Mouse (Mus musculus) forebrain, embryonic 11.5 days (tissue): ENCODE data around the gene Zc3h6. TPM values are rescaled to one million over a fixed set of nuclear protein-coding genes. Genes with fewer than 3 reads are reported as not detected.

ENCODE experiments used
- ATAC-seq: fragments of 200-750 bp; cut with Nextera tagmentation; replicated peaks from 2 replicates; pipeline ENCODE4 v1.8.0; 2017; ENCODE audit warnings: moderate TSS enrichment; ENCODE audit not compliant: low FRiP score
- DNase-seq: peaks from one replicate; pipeline ENCODE4 v3.0.0-alpha.2; 2017; ENCODE audit warnings: low spot score
- H3K27ac ChIP-seq: fragments of 300-500 bp; sonication (generic); 2 replicates; pipeline ENCODE4 v1.5.1; 2014; ENCODE audit warnings: low read depth, low read length
- H3K27me3 ChIP-seq: fragments of 300-500 bp; sonication (generic); 2 replicates; pipeline ENCODE4 v1.6.1; 2014; ENCODE audit warnings: mild to moderate bottlenecking, low read length, mixed read lengths; ENCODE audit not compliant: control insufficient read depth, insufficient read depth
- H3K36me3 ChIP-seq: fragments of 300-500 bp; sonication (generic); 2 replicates; pipeline ENCODE4 v1.6.1; 2014; ENCODE audit warnings: mild to moderate bottlenecking, low read length, moderate library complexity, mixed read lengths; ENCODE audit not compliant: control insufficient read depth, insufficient read depth
- H3K4me1 ChIP-seq: fragments of 300-500 bp; sonication (generic); replicated peaks from 2 replicates; pipeline ENCODE4 v1.6.1; 2014; ENCODE audit warnings: low read length, mixed read lengths; ENCODE audit not compliant: control insufficient read depth, insufficient read depth
- H3K4me2 ChIP-seq: fragments of 300-500 bp; sonication (generic); 2 replicates; pipeline ENCODE4 v1.6.1; 2014; ENCODE audit warnings: low read depth, mild to moderate bottlenecking, low read length, moderate library complexity, mixed read lengths; ENCODE audit not compliant: severe bottlenecking
- H3K4me3 ChIP-seq: fragments of 300-500 bp; sonication (generic); 2 replicates; pipeline ENCODE4 v1.5.1; 2014; ENCODE audit warnings: low read depth, low read length
- H3K9ac ChIP-seq: fragments of 300-500 bp; sonication (generic); 2 replicates; pipeline ENCODE4 v1.6.1; 2014; ENCODE audit warnings: low read length
- H3K9me3 ChIP-seq: fragments of 300-500 bp; sonication (generic); 2 replicates; pipeline ENCODE4 v1.6.1; 2016; ENCODE audit warnings: low read length, mixed read lengths; ENCODE audit not compliant: control insufficient read depth
- WGBS: fragments of 180-500 bp; shearing (Covaris S2); extraction: QIAGEN DNeasy Blood & Tissue Kit; methylation state at CpG from one replicate; pipeline ENCODE4 v1.1.7; 2014; 5-methylcytosine and 5-hydroxymethylcytosine counted together
- microRNA-seq: library from miRNA; unstranded; fragments of <30 nt; microRNA quantifications from one replicate; pipeline ENCODE4, GENCODE M21; 2016; ENCODE audit not compliant: insufficient number of aligned reads
- polyA plus RNA-seq: library from polyadenylated mRNA; unstranded; fragments of >200 nt; fragmentation: Nextera tagmentation; extraction: Ambion mirVana; gene quantifications from 2 replicates; pipeline ENCODE4 v1.2.1, GENCODE M21; 2014

The Zc3h6 gene
- polyA plus RNA-seq, 1 experiment from 2014 or later, result 2.9 TPM

- Histone ChIP-seq H3K4me2 (no peak overlapping the region), H3K27me3 (no peaks in the 10 kb centered on the region), H3K36me3 (no peaks in the 10 kb centered on the region), H3K27ac (no peak overlapping the region), H3K9ac (no peak overlapping the region), H3K9me3 (no peaks in the 10 kb centered on the region; the same call in 1 of the 2 replicates), H3K4me1 (peaks cover 1% of the 10 kb centered on the region; the same call in 1 of the 2 replicates), H3K4me3 (no peak overlapping the region)
- DNase-seq, result no peak
- no peak for ATAC-seq
- WGBS, result 81% methylated on average over 10 of the region's 10 CpGs
Observed at GRCm38 (mm10) chr2:129061456-129062059, 94.4 kb downstream of the Zc3h6 start.

- H3K27ac ChIP-seq, result no peak within 1 kb of the TSS
- 1% methylated on average over 62 of the region's 62 CpGs for WGBS
Observed at GRCm38 (mm10) chr2:129065437-129066282, 98.5 kb downstream of the Zc3h6 start, which contains the start of gene Ttl. Ttl (plus strand) TSS chr2:129065942.

GRCm38 (mm10) chr2:129066326-129066725 lies 99.1 kb downstream of the Zc3h6 start:
- no peaks in the 10 kb centered on the region; the same call in 1 of the 2 replicates for H3K36me3 ChIP-seq
- no peaks in the 10 kb centered on the region for H3K9me3 ChIP-seq
- DNase-seq (peak; percentile 70), ATAC-seq (peak; percentile 69)
- peak overlapping the region; percentile 82 for H3K4me3 ChIP-seq
- H3K4me2 ChIP-seq, result peak overlapping the region; percentile 88
- H3K9ac ChIP-seq, result peak overlapping the region; percentile 84
- peaks cover 7% of the 10 kb centered on the region; the same call in 1 of the 2 replicates for H3K4me1 ChIP-seq
- no peaks in the 10 kb centered on the region for H3K27me3 ChIP-seq
- 1% methylated on average over 20 of the region's 20 CpGs for WGBS
- no peak overlapping the region for H3K27ac ChIP-seq

More at GRCm38 (mm10) chr2:129065437-129066282, 98.5 kb downstream of the Zc3h6 start, which contains the start of gene Ttl:
- DNase-seq, result peak; percentile 90
- Histone ChIP-seq H3K4me2 (peak within 1 kb of the TSS; percentile 88), H3K9ac (peak within 1 kb of the TSS; percentile 84), H3K4me3 (peak within 1 kb of the TSS; percentile 82), H3K9me3 (no peaks in the 10 kb centered on the region), H3K36me3 (no peaks in the 10 kb centered on the region; the same call in 1 of the 2 replicates), H3K27me3 (no peaks in the 10 kb centered on the region), H3K4me1 (peaks cover 7% of the 10 kb centered on the region; the same call in 1 of the 2 replicates)
- ATAC-seq, result peak; percentile 94

Small RNA genes lying within 50 kb of the gene (microRNA-seq; reads per million reads assigned to microRNA genes)
- gene Gm22859, result not detected

Other genes starting within 250 kb of the Zc3h6 start
- 21.9 and 24.2 TPM in 2 replicates for gene Tmem87b, start 149.3 kb upstream of the Zc3h6 start, polyA plus RNA-seq
- gene Fbln7, start 104.4 kb upstream of the Zc3h6 start, polyA plus RNA-seq, result 2.2 and 2.9 TPM in 2 replicates
- 10.4 and 10.8 TPM in 2 replicates for gene Zc3h8, start 23.3 kb upstream of the Zc3h6 start, polyA plus RNA-seq
- 22.8 and 25.3 TPM in 2 replicates for gene Gm10762, start 323 bp downstream of the Zc3h6 start, polyA plus RNA-seq
- 0.05 and 0.08 TPM in 2 replicates for gene Vinac1, start 80.8 kb downstream of the Zc3h6 start, polyA plus RNA-seq
- gene Ttl, start 98.5 kb downstream of the Zc3h6 start, polyA plus RNA-seq, result 16.7 and 16.8 TPM in 2 replicates
- 30.9 and 33.9 TPM in 2 replicates for gene Polr1b, start 133.6 kb downstream of the Zc3h6 start, polyA plus RNA-seq
- 24.5 TPM in 2 replicates for gene Chchd5, start 162.3 kb downstream of the Zc3h6 start, polyA plus RNA-seq
- gene Slc20a1, start 231.4 kb downstream of the Zc3h6 start, polyA plus RNA-seq, result 70.7 and 72.8 TPM in 2 replicates